Mouse (Mus musculus) embryonic facial prominence, embryonic 15.5 days (tissue): ENCODE data around the gene Atp6v1f. TPM values are rescaled to one million over a fixed set of nuclear protein-coding genes. Genes with fewer than 3 reads are reported as not detected.

Experiments used
- ATAC-seq: fragments of 200-750 bp; cut with Nextera tagmentation; 2 replicates; pipeline ENCODE4 v1.8.0; 2017; ENCODE audit warnings: low read depth, moderate TSS enrichment; ENCODE audit not compliant: insufficient number of reproducible peaks, low FRiP score, low TSS enrichment
- H3K27ac ChIP-seq: fragments of 300-500 bp; sonication (generic); replicated peaks from 2 replicates; pipeline ENCODE4 v1.5.1; 2015; ENCODE audit warnings: mild to moderate bottlenecking, inconsistent platforms
- H3K27me3 ChIP-seq: fragments of 300-500 bp; sonication (generic); 2 replicates; pipeline ENCODE4 v1.6.1; 2015; ENCODE audit warnings: inconsistent platforms
- H3K36me3 ChIP-seq: fragments of 300-500 bp; sonication (generic); 2 replicates; pipeline ENCODE4 v1.6.1; 2015; ENCODE audit warnings: mild to moderate bottlenecking, inconsistent platforms
- H3K4me1 ChIP-seq: fragments of 300-500 bp; sonication (generic); 2 replicates; pipeline ENCODE4 v1.6.1; 2015; ENCODE audit warnings: inconsistent platforms
- H3K4me2 ChIP-seq: fragments of 300-500 bp; sonication (generic); replicated peaks from 2 replicates; pipeline ENCODE4 v1.6.1; 2015; ENCODE audit warnings: mild to moderate bottlenecking, inconsistent platforms
- H3K4me3 ChIP-seq: fragments of 300-500 bp; sonication (generic); replicated peaks from 2 replicates; pipeline ENCODE4 v1.5.1; 2015; ENCODE audit warnings: mild to moderate bottlenecking, inconsistent platforms
- H3K9ac ChIP-seq: fragments of 300-500 bp; sonication (generic); 2 replicates; pipeline ENCODE4 v1.6.1; 2015; ENCODE audit warnings: inconsistent platforms
- H3K9me3 ChIP-seq: fragments of 300-500 bp; sonication (generic); replicated peaks from 2 replicates; pipeline ENCODE4 v1.6.1; 2016; ENCODE audit warnings: inconsistent platforms
- WGBS: fragments of 180-500 bp; shearing (Covaris S2); methylation state at CpG from one replicate; pipeline ENCODE4 v1.1.7; 2015; 5-methylcytosine and 5-hydroxymethylcytosine counted together
- polyA plus RNA-seq: library from polyadenylated mRNA; unstranded; fragments of >200 nt; fragmentation: Nextera tagmentation; extraction: Ambion mirVana; gene quantifications from 2 replicates; pipeline ENCODE4 v1.2.1, GENCODE M21; 2015

Atp6v1f gene
- polyA plus RNA-seq, 1 experiment from 2014 or later = 243 TPM

GRCm38 (mm10) chr6:29433804-29434795, 33.4 kb upstream of the Atp6v1f start:
- Histone ChIP-seq H3K27ac (peak overlapping the region; percentile 91), H3K4me1 (peaks cover 50% of the 10 kb centered on the region), H3K9ac (peak overlapping the region; percentile 69), H3K4me3 (peak overlapping the region; percentile 64), H3K4me2 (peak overlapping the region; percentile 82), H3K36me3 (peaks cover 8% of the 10 kb centered on the region; the same call in 1 of the 2 replicates), H3K27me3 (peaks cover 3% of the 10 kb centered on the region; the same call in 1 of the 2 replicates), H3K9me3 (no peaks in the 10 kb centered on the region)
- 6% methylated on average over 27 of the region's 27 CpGs for WGBS
- ATAC-seq = no peak

GRCm38 (mm10) chr6:29434911-29435691, 32.4 kb upstream of the Atp6v1f start:
- peaks cover 50% of the 10 kb centered on the region for H3K4me1 ChIP-seq

GRCm38 (mm10) chr6:29435940-29436451, 31.5 kb upstream of the Atp6v1f start:
- Histone ChIP-seq H3K9me3 (no peaks in the 10 kb centered on the region), H3K4me1 (peaks cover 46% of the 10 kb centered on the region), H3K4me2 (peak overlapping the region; percentile 82), H3K36me3 (peaks cover 25% of the 10 kb centered on the region), H3K9ac (no peak overlapping the region; the same call in none of the 2 replicates), H3K27me3 (peaks cover 3% of the 10 kb centered on the region; the same call in 1 of the 2 replicates), H3K4me3 (peak overlapping the region; percentile 64), H3K27ac (peak overlapping the region; percentile 91)
- WGBS = 27% methylated on average over 6 of the region's 6 CpGs
- ATAC-seq = peak; percentile 73

More at GRCm38 (mm10) chr6:29434911-29435691, 32.4 kb upstream of the Atp6v1f start:
- Histone ChIP-seq H3K4me2 (peak overlapping the region; percentile 82), H3K36me3 (peaks cover 16% of the 10 kb centered on the region), H3K9me3 (no peaks in the 10 kb centered on the region), H3K9ac (no peak overlapping the region; the same call in 1 of the 2 replicates), H3K4me3 (peak overlapping the region; percentile 64), H3K27ac (peak overlapping the region; percentile 91), H3K27me3 (peaks cover 3% of the 10 kb centered on the region; the same call in 1 of the 2 replicates)
- 5% methylated on average over 13 of the region's 13 CpGs for WGBS
- peak; percentile 74 for ATAC-seq

GRCm38 (mm10) chr6:29436461-29436934, 31.0 kb upstream of the Atp6v1f start:
- Histone ChIP-seq H3K27me3 (peaks cover 3% of the 10 kb centered on the region; the same call in 1 of the 2 replicates), H3K9ac (0 out of 2 replicates have a peak overlapping the region, but pooled peaks have one; percentile 12), H3K4me1 (peaks cover 43% of the 10 kb centered on the region), H3K4me2 (peak overlapping the region; percentile 82), H3K4me3 (peak overlapping the region; percentile 64), H3K36me3 (peaks cover 30% of the 10 kb centered on the region), H3K9me3 (no peaks in the 10 kb centered on the region), H3K27ac (peak overlapping the region; percentile 91)
- 5% methylated on average over 11 of the region's 11 CpGs for WGBS
- ATAC-seq = no peak

- Histone ChIP-seq H3K9ac (no peak overlapping the region), H3K4me1 (peaks cover 24% of the 10 kb centered on the region)
- 66% methylated on average over 4 of the region's 4 CpGs for WGBS
Observed at GRCm38 (mm10) chr6:29439251-29439650, 28.3 kb upstream of the Atp6v1f start.

GRCm38 (mm10) chr6:29439789-29440188, 27.7 kb upstream of the Atp6v1f start:
- no peak overlapping the region for H3K9ac ChIP-seq
- H3K4me1 ChIP-seq = peaks cover 24% of the 10 kb centered on the region
- H3K4me2 ChIP-seq = no peak overlapping the region
- H3K27ac ChIP-seq = no peak overlapping the region
- peaks cover 59% of the 10 kb centered on the region for H3K36me3 ChIP-seq
- no peaks in the 10 kb centered on the region for H3K9me3 ChIP-seq
- WGBS = 89% methylated on average over 6 of the region's 6 CpGs
- H3K27me3 ChIP-seq = 0 out of 2 replicates have a peak, but pooled peaks cover 3% of the 10 kb centered on the region
- no peak overlapping the region for H3K4me3 ChIP-seq
- ATAC-seq = no peak

More at GRCm38 (mm10) chr6:29439251-29439650, 28.3 kb upstream of the Atp6v1f start:
- H3K9me3 ChIP-seq = no peaks in the 10 kb centered on the region
- ATAC-seq = no peak
- no peak overlapping the region for H3K27ac ChIP-seq
- peaks cover 56% of the 10 kb centered on the region for H3K36me3 ChIP-seq
- 0 out of 2 replicates have a peak, but pooled peaks cover 3% of the 10 kb centered on the region for H3K27me3 ChIP-seq
- no peak overlapping the region for H3K4me3 ChIP-seq
- H3K4me2 ChIP-seq = no peak overlapping the region

- no peaks in the 10 kb centered on the region for H3K4me1 ChIP-seq
- WGBS = 70% methylated on average over 11 of the region's 11 CpGs
- H3K36me3 ChIP-seq = peaks cover 94% of the 10 kb centered on the region
- H3K9me3 ChIP-seq = no peaks in the 10 kb centered on the region
- no peak for ATAC-seq
- no peak overlapping the region for H3K27ac ChIP-seq
- no peaks in the 10 kb centered on the region for H3K27me3 ChIP-seq
- H3K4me2 ChIP-seq = no peak overlapping the region
- no peak overlapping the region for H3K4me3 ChIP-seq
- no peak overlapping the region for H3K9ac ChIP-seq
Observed at GRCm38 (mm10) chr6:29444773-29445172, 22.7 kb upstream of the Atp6v1f start.

- ATAC-seq = no peak
- 90% methylated on average over 7 of the region's 7 CpGs for WGBS
- Histone ChIP-seq H3K27me3 (no peaks in the 10 kb centered on the region), H3K4me1 (no peaks in the 10 kb centered on the region), H3K9ac (no peak overlapping the region), H3K4me2 (no peak overlapping the region), H3K27ac (no peak overlapping the region), H3K36me3 (peaks cover 93% of the 10 kb centered on the region), H3K9me3 (no peaks in the 10 kb centered on the region), H3K4me3 (no peak overlapping the region)
Observed at GRCm38 (mm10) chr6:29445354-29445753, 22.2 kb upstream of the Atp6v1f start.

- Histone ChIP-seq H3K9ac (no peak overlapping the region), H3K9me3 (no peaks in the 10 kb centered on the region), H3K4me2 (no peak overlapping the region), H3K4me1 (no peaks in the 10 kb centered on the region), H3K4me3 (no peak overlapping the region), H3K27ac (no peak overlapping the region), H3K36me3 (peaks cover 91% of the 10 kb centered on the region), H3K27me3 (no peaks in the 10 kb centered on the region)
- no peak for ATAC-seq
- 32% methylated on average over 4 of the region's 4 CpGs for WGBS
Observed at GRCm38 (mm10) chr6:29449858-29450257, 17.7 kb upstream of the Atp6v1f start.

- Histone ChIP-seq H3K4me1 (no peaks in the 10 kb centered on the region), H3K9ac (no peak overlapping the region), H3K27me3 (no peaks in the 10 kb centered on the region), H3K36me3 (peaks cover 87% of the 10 kb centered on the region), H3K4me2 (no peak overlapping the region), H3K4me3 (no peak overlapping the region), H3K27ac (no peak overlapping the region), H3K9me3 (no peaks in the 10 kb centered on the region)
- 95% methylated on average over 6 of the region's 6 CpGs for WGBS
- no peak for ATAC-seq
Observed at GRCm38 (mm10) chr6:29450667-29451066, 16.9 kb upstream of the Atp6v1f start.
